Mouse (Mus musculus) CH12.LX (cell line): Measurements from ENCODE around the gene Tgfbr3. TPM values are rescaled to one million over a fixed set of nuclear protein-coding genes. Genes with fewer than 3 reads are reported as not detected.
A peak's percentile ranks its signal among the peaks of the same experiment; 100 is the strongest.

Experiments used
- DNase-seq: peaks from one replicate; pipeline ENCODE4 v3.0.0-alpha.2; 2013; ENCODE audit errors: extremely low read depth
- H3K27ac ChIP-seq: 2 replicates; pipeline ENCODE4 v1.5.1; 2012; ENCODE audit warnings: low read depth, mild to moderate bottlenecking, control low read depth, moderate library complexity; ENCODE audit not compliant: insufficient read depth
- H3K27me3 ChIP-seq: replicated peaks from 2 replicates; pipeline ENCODE3; 2012; ENCODE audit warnings: inconsistent platforms
- H3K36me3 ChIP-seq, 2 experiments: replicated peaks in 1 of 2; 2 replicates each; pipeline versions ENCODE3 to v1.6.1; 2012; ENCODE audit warnings: inconsistent platforms in 1 of 2, low read length in 1 of 2, mild to moderate bottlenecking in 1 of 2, mixed read lengths in 1 of 2, moderate library complexity in 1 of 2; ENCODE audit not compliant: control insufficient read depth in 1 of 2, insufficient read depth in 1 of 2
- H3K4me1 ChIP-seq, 2 experiments: 2 replicates each; pipeline ENCODE4 v1.6.1; 2012; ENCODE audit warnings: inconsistent platforms in 1 of 2, moderate library complexity in 1 of 2; ENCODE audit not compliant: insufficient read depth in 2 of 2, control insufficient read depth in 1 of 2
- H3K4me2 ChIP-seq: 2 replicates; pipeline ENCODE4 v1.6.1; 2012; ENCODE audit warnings: low read depth, mild to moderate bottlenecking, control low read depth; ENCODE audit not compliant: poor library complexity, insufficient read depth, severe bottlenecking
- H3K4me3 ChIP-seq, 3 experiments: fragments of 150-350 bp in 1 of 3; sonication (generic) in 1 of 3; replicated peaks in 1 of 3; 2 replicates each; pipeline versions ENCODE3 to v1.5.1; 2011 to 2012; ENCODE audit warnings: low read depth in 2 of 3, low read length in 2 of 3, mild to moderate bottlenecking in 2 of 3, moderate library complexity in 2 of 3, control low read depth in 1 of 3, improper control_type of control experiment in 1 of 3, inconsistent platforms in 1 of 3, mixed read lengths in 1 of 3; ENCODE audit not compliant: poor library complexity in 1 of 3
- H3K79me2 ChIP-seq: replicated peaks from 2 replicates; pipeline ENCODE4 v1.6.1; 2012; ENCODE audit warnings: mild to moderate bottlenecking, moderate library complexity; ENCODE audit not compliant: control insufficient read depth, poor library complexity, insufficient read depth, severe bottlenecking; ENCODE audit errors: extremely low read depth
- H3K9ac ChIP-seq: 2 replicates; pipeline ENCODE4 v1.6.1; 2012; ENCODE audit warnings: low read depth, mild to moderate bottlenecking, control low read depth, moderate library complexity; ENCODE audit not compliant: insufficient read depth
- H3K9me3 ChIP-seq: replicated peaks from 2 replicates; pipeline ENCODE3; 2012; ENCODE audit warnings: low read length, inconsistent platforms, mixed read lengths
- BHLHE40 ChIP-seq: IDR thresholded peaks from 2 replicates; pipeline ENCODE4 v1.6.1; 2011; ENCODE audit warnings: mild to moderate bottlenecking, low read depth, low read length, improper control_type of control experiment
- CHD1 ChIP-seq: IDR thresholded peaks from 2 replicates; pipeline ENCODE4 v1.6.1; 2012; ENCODE audit warnings: low read depth, low read length, improper control_type of control experiment, inconsistent platforms
- ELF1 ChIP-seq: IDR thresholded peaks from 2 replicates; pipeline ENCODE4 v1.6.1; 2014; ENCODE audit warnings: low read depth, mild to moderate bottlenecking, inconsistent platforms, low read length, improper control_type of control experiment
- EP300 ChIP-seq: IDR thresholded peaks from 2 replicates; pipeline ENCODE4 v1.6.1; 2011; ENCODE audit warnings: low read length, improper control_type of control experiment
- ETS1 ChIP-seq: conservative IDR thresholded peaks from 2 replicates; pipeline ENCODE4 v1.6.1; 2012; ENCODE audit warnings: low read depth, mild to moderate bottlenecking, inconsistent platforms, low read length, improper control_type of control experiment, moderate library complexity
- HCFC1 ChIP-seq: IDR thresholded peaks from 2 replicates; pipeline ENCODE4 v1.6.1; 2012; ENCODE audit warnings: low read depth, mild to moderate bottlenecking, inconsistent platforms, low read length, improper control_type of control experiment
- JUND ChIP-seq: conservative IDR thresholded peaks from 2 replicates; pipeline ENCODE4 v1.6.1; 2011; ENCODE audit warnings: low read depth, low read length, improper control_type of control experiment
- MAX ChIP-seq: IDR thresholded peaks from 2 replicates; pipeline ENCODE4 v1.6.1; 2011; ENCODE audit warnings: low read length, improper control_type of control experiment
- MXI1 ChIP-seq: IDR thresholded peaks from 2 replicates; pipeline ENCODE4 v1.6.1; 2011; ENCODE audit warnings: mild to moderate bottlenecking, low read depth, low read length, improper control_type of control experiment
- NELFE ChIP-seq: IDR thresholded peaks from 2 replicates; pipeline ENCODE4 v1.6.1; 2011; ENCODE audit warnings: low read depth, low read length, improper control_type of control experiment
- NRF1 ChIP-seq: IDR thresholded peaks from 2 replicates; pipeline ENCODE4 v1.6.1; 2014; ENCODE audit warnings: low read depth, mild to moderate bottlenecking, inconsistent platforms, low read length, improper control_type of control experiment, moderate library complexity
- PAX5 ChIP-seq: IDR thresholded peaks from 2 replicates; pipeline ENCODE4 v1.6.1; 2012; ENCODE audit warnings: low read length, inconsistent platforms, mixed read lengths
- POLR2A ChIP-seq: IDR thresholded peaks from 2 replicates; pipeline ENCODE4 v1.6.1; 2011; ENCODE audit warnings: low read depth, mild to moderate bottlenecking, improper control_type of control experiment, low read length
- POLR2AphosphoS2 ChIP-seq: IDR thresholded peaks from 2 replicates; pipeline ENCODE4 v1.6.1; 2011; ENCODE audit warnings: low read depth, low read length, improper control_type of control experiment
- RCOR1 ChIP-seq: conservative IDR thresholded peaks from 2 replicates; pipeline ENCODE4 v1.6.1; 2012; ENCODE audit warnings: low read depth, mild to moderate bottlenecking, inconsistent platforms, low read length, improper control_type of control experiment
- SIN3A ChIP-seq: IDR thresholded peaks from 2 replicates; pipeline ENCODE4 v1.6.1; 2012; ENCODE audit warnings: low read length, improper control_type of control experiment, inconsistent platforms
- TBP ChIP-seq: conservative IDR thresholded peaks from 2 replicates; pipeline ENCODE4 v1.6.1; 2011; ENCODE audit warnings: low read depth, low read length, improper control_type of control experiment
- UBTF ChIP-seq: IDR thresholded peaks from 2 replicates; pipeline ENCODE4 v1.6.1; 2012; ENCODE audit warnings: low read depth, mild to moderate bottlenecking, inconsistent platforms, low read length, improper control_type of control experiment, moderate library complexity
- USF1 ChIP-seq: IDR thresholded peaks from 2 replicates; pipeline ENCODE4 v1.6.1; 2014; ENCODE audit warnings: low read depth, mild to moderate bottlenecking, inconsistent platforms, low read length, improper control_type of control experiment
- ZKSCAN1 ChIP-seq: IDR thresholded peaks from 2 replicates; pipeline ENCODE4 v1.6.1; 2012; ENCODE audit warnings: low read depth, inconsistent platforms, low read length, improper control_type of control experiment, borderline replicate concordance
- ZMIZ1 ChIP-seq: IDR thresholded peaks from 2 replicates; pipeline ENCODE4 v1.6.1; 2012; ENCODE audit warnings: low read depth, mild to moderate bottlenecking, inconsistent platforms, low read length, improper control_type of control experiment
- ZNF384 ChIP-seq: IDR thresholded peaks from 2 replicates; pipeline ENCODE4 v1.6.1; 2012; ENCODE audit warnings: low read depth, low read length, improper control_type of control experiment, inconsistent platforms
- dilution Hi-C: fragments of 300-500 bp; cut with MboI; formaldehyde crosslinking; loops from 2 replicates; pipeline ENCODE4 v1.14.3; 2020; ENCODE audit warnings: low sequenced_read_pairs; ENCODE audit not compliant: extremely low pct_unique_long_range_greater_than_20kb, extremely low pct_ligation_motif_present
- in situ Hi-C: fragments of 300-500 bp; cut with MboI; formaldehyde crosslinking; loops from 3 replicates; pipeline ENCODE4 v1.14.3; 2019; ENCODE audit warnings: low sequenced_read_pairs, low pct_ligation_motif_present, low pct_unique_long_range_greater_than_20kb, mixed read lengths
- polyA plus RNA-seq: library from polyadenylated mRNA; unstranded; fragments of >175 nt; gene quantifications from 2 replicates; pipeline ENCODE4 v1.2.1, GENCODE M21; 2012; ENCODE audit warnings: low read depth; ENCODE audit not compliant: insufficient read length
- total RNA-seq, 2 experiments: library from RNA; depleted of rRNA; stranded (reverse); fragments of 300-350 nt in 1 of 2; fragments of >200 nt in 1 of 2; gene quantifications; 2 replicates each; pipeline ENCODE4 v1.2.3; 2012 to 2014

Gene Tgfbr3
- total and polyA plus RNA-seq, 3 experiments, result 0.13 to 0.46 (median 0.30) TPM

- no peak overlapping the region for H3K9ac ChIP-seq
- in situ Hi-C loops, result no loop called here
- TF ChIP-seq USF1 (no peak), POLR2AphosphoS2 (no peak), HCFC1 (no peak), MXI1 (no peak), CHD1 (no peak), MAX (no peak), TBP (no peak), SIN3A (no peak), BHLHE40 (no peak), ZKSCAN1 (no peak), POLR2A (no peak), JUND (no peak), ZMIZ1 (no peak)
- TF ChIP-seq, all 38 proteins: peak for 0
- no peak overlapping the region for H3K4me2 ChIP-seq
- DNase-seq, result no peak
- dilution Hi-C loops, result no loop called here
- no peaks in the 10 kb centered on the region for H3K9me3 ChIP-seq
- H3K36me3 ChIP-seq, result no peaks in the 10 kb centered on the region
- no peaks in the 10 kb centered on the region for H3K27me3 ChIP-seq
- H3K4me3 ChIP-seq, result no peak overlapping the region
- peaks cover 0 to 3% of the 10 kb centered on the region in 2 experiments; a peak in 1 of 4 replicates for H3K4me1 ChIP-seq
- H3K27ac ChIP-seq, result no peak overlapping the region
- H3K79me2 ChIP-seq, result no peaks in the 10 kb centered on the region
These were observed 199.5 kb downstream of the Tgfbr3 start for GRCm38 (mm10) chr5:107089966-107090365.

GRCm38 (mm10) chr5:107087829-107088808, 201.3 kb downstream of the Tgfbr3 start:
- DNase-seq, result no peak
- no peak overlapping the region for H3K4me2 ChIP-seq
- in situ Hi-C loops, result no loop called here

More at GRCm38 (mm10) chr5:107087829-107088808, 201.3 kb downstream of the Tgfbr3 start:
- no peaks in the 10 kb centered on the region for H3K27me3 ChIP-seq
- H3K4me1 ChIP-seq, result peaks cover 0 to 3% of the 10 kb centered on the region in 2 experiments; a peak in 1 of 4 replicates
- H3K27ac ChIP-seq, result no peak overlapping the region
- dilution Hi-C loops, result no loop called here
- no peak for TF ChIP-seq NELFE
- no peak for TF ChIP-seq ELF1
- peak; percentile 67 for TF ChIP-seq BHLHE40
- TF ChIP-seq ZMIZ1, result no peak
- TF ChIP-seq ZNF384, result no peak
- no peak for TF ChIP-seq JUND
- TF ChIP-seq RCOR1, result no peak
- TF ChIP-seq SIN3A, result no peak
- peak; percentile 30 for TF ChIP-seq USF1
- no peak for TF ChIP-seq NRF1
- TF ChIP-seq EP300, result no peak
- no peak for TF ChIP-seq ETS1
- no peak for TF ChIP-seq MXI1
- no peak for TF ChIP-seq MAX
- TF ChIP-seq TBP, result no peak
- no peak for TF ChIP-seq HCFC1
- TF ChIP-seq PAX5, result no peak
- no peak for TF ChIP-seq UBTF
- TF ChIP-seq, all 38 proteins: peak for 2
- Histone ChIP-seq H3K4me3 (no peak overlapping the region), H3K36me3 (no peaks in the 10 kb centered on the region), H3K9me3 (no peaks in the 10 kb centered on the region), H3K9ac (no peak overlapping the region), H3K79me2 (no peaks in the 10 kb centered on the region)
